Mouse (Mus musculus) forebrain, embryonic 13.5 days (tissue): ENCODE data around the gene Zkscan14. TPM values are rescaled to one million over a fixed set of nuclear protein-coding genes. Genes with fewer than 3 reads are reported as not detected.

Experiments
- ATAC-seq: fragments of 200-750 bp; cut with Nextera tagmentation; 2 replicates; pipeline ENCODE4 v1.8.0; 2017
- H3K27ac ChIP-seq: fragments of 300-500 bp; sonication (generic); 2 replicates; pipeline ENCODE4 v1.5.1; 2015; ENCODE audit warnings: inconsistent platforms, mild to moderate bottlenecking, moderate library complexity
- H3K27me3 ChIP-seq: fragments of 300-500 bp; sonication (generic); 2 replicates; pipeline ENCODE4 v1.6.1; 2015; ENCODE audit warnings: mild to moderate bottlenecking, inconsistent platforms
- H3K36me3 ChIP-seq: fragments of 300-500 bp; sonication (generic); 2 replicates; pipeline ENCODE4 v1.6.1; 2015; ENCODE audit warnings: mild to moderate bottlenecking, inconsistent platforms; ENCODE audit not compliant: poor library complexity, severe bottlenecking
- H3K4me1 ChIP-seq: fragments of 300-500 bp; sonication (generic); 2 replicates; pipeline ENCODE4 v1.6.1; 2015; ENCODE audit warnings: inconsistent platforms
- H3K4me2 ChIP-seq: fragments of 300-500 bp; sonication (generic); 2 replicates; pipeline ENCODE4 v1.6.1; 2015; ENCODE audit warnings: inconsistent platforms, mild to moderate bottlenecking, moderate library complexity
- H3K4me3 ChIP-seq: fragments of 300-500 bp; sonication (generic); 2 replicates; pipeline ENCODE4 v1.5.1; 2015; ENCODE audit warnings: mild to moderate bottlenecking, inconsistent platforms
- H3K9ac ChIP-seq: fragments of 300-500 bp; sonication (generic); 2 replicates; pipeline ENCODE4 v1.6.1; 2015; ENCODE audit warnings: mild to moderate bottlenecking, inconsistent platforms
- H3K9me3 ChIP-seq: fragments of 300-500 bp; sonication (generic); replicated peaks from 2 replicates; pipeline ENCODE4 v1.6.1; 2016; ENCODE audit warnings: inconsistent platforms
- WGBS: fragments of 180-500 bp; shearing (Covaris S2); methylation state at CpG from one replicate; pipeline ENCODE4 v1.1.7; 2015; 5-methylcytosine and 5-hydroxymethylcytosine counted together
- polyA plus RNA-seq: library from polyadenylated mRNA; unstranded; fragments of >200 nt; fragmentation: Nextera tagmentation; extraction: Ambion mirVana; gene quantifications from 2 replicates; pipeline ENCODE4 v1.2.1, GENCODE M21; 2015

Gene Zkscan14
- polyA plus RNA-seq, 1 experiment from 2014 or later = 11.9 TPM

- WGBS = 78% methylated on average over 2 of the region's 2 CpGs
These were observed 9.7 kb downstream of the Zkscan14 start, which contains the start of gene Atp5j2 for GRCm38 (mm10) chr5:145191962-145192361. Gene Atp5j2, minus strand, starts transcription at chr5:145192062.

GRCm38 (mm10) chr5:145190875-145191798 is 10.5 kb downstream of the Zkscan14 start:
- WGBS = under 1% methylated on average over 41 of the region's 41 CpGs
- Histone ChIP-seq H3K27me3 (no peaks in the 10 kb centered on the region), H3K9ac (peak overlapping the region; percentile 96), H3K36me3 (peaks cover 44% of the 10 kb centered on the region), H3K4me2 (peak overlapping the region; percentile 90), H3K9me3 (no peaks in the 10 kb centered on the region), H3K27ac (peak overlapping the region; percentile 80), H3K4me3 (peak overlapping the region; percentile 89), H3K4me1 (peaks cover 21% of the 10 kb centered on the region)
- peak; percentile 89 for ATAC-seq

More at GRCm38 (mm10) chr5:145191962-145192361, 9.7 kb downstream of the Zkscan14 start, which contains the start of gene Atp5j2:
- H3K27me3 ChIP-seq = no peaks in the 10 kb centered on the region
- no peak for ATAC-seq
- peaks cover 42% of the 10 kb centered on the region for H3K36me3 ChIP-seq
- peak within 1 kb of the TSS; percentile 80 for H3K27ac ChIP-seq
- H3K4me3 ChIP-seq = peak within 1 kb of the TSS; percentile 89
- H3K4me1 ChIP-seq = peaks cover 21% of the 10 kb centered on the region
- peak within 1 kb of the TSS; percentile 96 for H3K9ac ChIP-seq
- H3K9me3 ChIP-seq = no peaks in the 10 kb centered on the region
- H3K4me2 ChIP-seq = peak within 1 kb of the TSS; percentile 90

GRCm38 (mm10) chr5:145190373-145190772 is 11.3 kb downstream of the Zkscan14 start:
- H3K4me2 ChIP-seq = peak overlapping the region; percentile 90
- H3K4me1 ChIP-seq = peaks cover 21% of the 10 kb centered on the region
- H3K27me3 ChIP-seq = no peaks in the 10 kb centered on the region
- H3K27ac ChIP-seq = no peak overlapping the region
- no peaks in the 10 kb centered on the region for H3K9me3 ChIP-seq
- ATAC-seq = no peak
- peak overlapping the region; percentile 96 for H3K9ac ChIP-seq
- peak overlapping the region; percentile 89 for H3K4me3 ChIP-seq
- 57% methylated on average over 5 of the region's 5 CpGs for WGBS
- H3K36me3 ChIP-seq = peaks cover 44% of the 10 kb centered on the region

GRCm38 (mm10) chr5:145189416-145189815 is 12.3 kb downstream of the Zkscan14 start:
- no peak for ATAC-seq
- WGBS = 97% methylated on average over 6 of the region's 6 CpGs
- H3K27me3 ChIP-seq = no peaks in the 10 kb centered on the region
- no peaks in the 10 kb centered on the region for H3K9me3 ChIP-seq
- H3K4me3 ChIP-seq = no peak overlapping the region
- H3K4me1 ChIP-seq = peaks cover 21% of the 10 kb centered on the region
- peaks cover 43% of the 10 kb centered on the region for H3K36me3 ChIP-seq
- H3K27ac ChIP-seq = no peak overlapping the region
- no peak overlapping the region for H3K9ac ChIP-seq
- H3K4me2 ChIP-seq = peak overlapping the region; percentile 90

- Histone ChIP-seq H3K4me2 (no peak overlapping the region), H3K36me3 (peaks cover 74% of the 10 kb centered on the region), H3K4me3 (no peak overlapping the region), H3K4me1 (peaks cover 9% of the 10 kb centered on the region), H3K27me3 (no peaks in the 10 kb centered on the region), H3K9ac (no peak overlapping the region), H3K27ac (no peak overlapping the region), H3K9me3 (no peaks in the 10 kb centered on the region)
- 92% methylated on average over 2 of the region's 2 CpGs for WGBS
- ATAC-seq = no peak
These were observed 16.4 kb downstream of the Zkscan14 start for GRCm38 (mm10) chr5:145185244-145185643.

GRCm38 (mm10) chr5:145178461-145178980 is 23.1 kb downstream of the Zkscan14 start:
- Histone ChIP-seq H3K36me3 (peaks cover 100% of the 10 kb centered on the region), H3K4me2 (no peak overlapping the region), H3K9ac (no peak overlapping the region), H3K27ac (no peak overlapping the region), H3K4me1 (no peaks in the 10 kb centered on the region), H3K27me3 (no peaks in the 10 kb centered on the region), H3K4me3 (no peak overlapping the region), H3K9me3 (no peaks in the 10 kb centered on the region)
- ATAC-seq = no peak
- WGBS = 81% methylated on average over 18 of the region's 18 CpGs

GRCm38 (mm10) chr5:145167306-145167661 is 34.4 kb downstream of the Zkscan14 start:
- Histone ChIP-seq H3K4me2 (peak overlapping the region; percentile 97), H3K36me3 (peaks cover 52% of the 10 kb centered on the region), H3K4me3 (peak overlapping the region; percentile 95), H3K9me3 (no peaks in the 10 kb centered on the region), H3K27ac (peak overlapping the region; percentile 75), H3K27me3 (no peaks in the 10 kb centered on the region), H3K9ac (peak overlapping the region; percentile 96), H3K4me1 (peaks cover 22% of the 10 kb centered on the region)
- ATAC-seq = peak; percentile 77
- WGBS = under 1% methylated on average over 27 of the region's 28 CpGs

- WGBS = under 1% methylated on average over 42 of the region's 51 CpGs
- H3K4me2 ChIP-seq = peak within 1 kb of the TSS; percentile 97
- H3K27me3 ChIP-seq = no peaks in the 10 kb centered on the region
- peak; percentile 97 for ATAC-seq
- peak within 1 kb of the TSS; percentile 96 for H3K9ac ChIP-seq
- H3K27ac ChIP-seq = peak within 1 kb of the TSS; percentile 75
- peaks cover 22% of the 10 kb centered on the region for H3K4me1 ChIP-seq
- peaks cover 51% of the 10 kb centered on the region for H3K36me3 ChIP-seq
- peak within 1 kb of the TSS; percentile 95 for H3K4me3 ChIP-seq
- H3K9me3 ChIP-seq = no peaks in the 10 kb centered on the region
These were observed 34.9 kb downstream of the Zkscan14 start, which contains the start of the genes Ptcd1 and Cpsf4 for GRCm38 (mm10) chr5:145166536-145167305. Gene Ptcd1, minus strand, starts transcription at chr5:145167108. Gene Cpsf4, plus strand, starts transcription at chr5:145167213.

GRCm38 (mm10) chr5:145165184-145165583 is 36.5 kb downstream of the Zkscan14 start:
- H3K4me1 ChIP-seq = peaks cover 22% of the 10 kb centered on the region
- no peaks in the 10 kb centered on the region for H3K27me3 ChIP-seq
- H3K27ac ChIP-seq = no peak overlapping the region
- 89% methylated on average over 15 of the region's 15 CpGs for WGBS
- no peak for ATAC-seq
- no peak overlapping the region for H3K9ac ChIP-seq
- no peak overlapping the region for H3K4me3 ChIP-seq
- no peak overlapping the region for H3K4me2 ChIP-seq
- peaks cover 51% of the 10 kb centered on the region for H3K36me3 ChIP-seq
- H3K9me3 ChIP-seq = no peaks in the 10 kb centered on the region

GRCm38 (mm10) chr5:145164710-145165109 is 37.0 kb downstream of the Zkscan14 start:
- Histone ChIP-seq H3K9ac (no peak overlapping the region), H3K36me3 (peaks cover 53% of the 10 kb centered on the region), H3K4me1 (peaks cover 22% of the 10 kb centered on the region), H3K27me3 (no peaks in the 10 kb centered on the region), H3K4me3 (no peak overlapping the region), H3K4me2 (no peak overlapping the region), H3K27ac (no peak overlapping the region), H3K9me3 (no peaks in the 10 kb centered on the region)
- 69% methylated on average over 3 of the region's 3 CpGs for WGBS
- no peak for ATAC-seq

- peaks cover 7% of the 10 kb centered on the region for H3K4me1 ChIP-seq
- WGBS = 91% methylated on average over 14 of the region's 14 CpGs
- H3K4me3 ChIP-seq = no peak overlapping the region
- H3K27ac ChIP-seq = no peak overlapping the region
- H3K9ac ChIP-seq = no peak overlapping the region
- H3K27me3 ChIP-seq = no peaks in the 10 kb centered on the region
- ATAC-seq = no peak
- H3K36me3 ChIP-seq = peaks cover 81% of the 10 kb centered on the region
- H3K4me2 ChIP-seq = no peak overlapping the region
- H3K9me3 ChIP-seq = no peaks in the 10 kb centered on the region
These were observed 40.3 kb downstream of the Zkscan14 start for GRCm38 (mm10) chr5:145161361-145161760.
